Mouse (Mus musculus) hindbrain, postnatal 0 days (tissue): ENCODE measurements around the gene Cdkl5. TPM values are rescaled to one million over a fixed set of nuclear protein-coding genes. Genes with fewer than 3 reads are reported as not detected.

ENCODE experiments used
- ATAC-seq: fragments of 200-750 bp; cut with Nextera tagmentation; 2 replicates; pipeline ENCODE4 v1.8.0; 2017; ENCODE audit warnings: mild to moderate bottlenecking, moderate TSS enrichment, moderate library complexity
- DNase-seq: peaks from one replicate; pipeline ENCODE4 v3.0.0-alpha.2; 2015; ENCODE audit warnings: low spot score
- H3K27ac ChIP-seq: fragments of 300-500 bp; sonication (generic); 2 replicates; pipeline ENCODE4 v1.5.1; 2014; ENCODE audit warnings: mild to moderate bottlenecking
- H3K27me3 ChIP-seq: fragments of 300-500 bp; sonication (generic); 2 replicates; pipeline ENCODE4 v1.6.1; 2014; ENCODE audit warnings: low read length, mixed read lengths; ENCODE audit not compliant: insufficient read depth
- H3K36me3 ChIP-seq: fragments of 300-500 bp; sonication (generic); 2 replicates; pipeline ENCODE4 v1.6.1; 2014; ENCODE audit warnings: low read length, mixed read lengths; ENCODE audit not compliant: insufficient read depth
- H3K4me1 ChIP-seq: fragments of 300-500 bp; sonication (generic); 2 replicates; pipeline ENCODE4 v1.6.1; 2014; ENCODE audit warnings: antibody characterized with exemption, low read length, mixed read lengths; ENCODE audit not compliant: insufficient read depth
- H3K4me2 ChIP-seq: fragments of 300-500 bp; sonication (generic); 2 replicates; pipeline ENCODE4 v1.6.1; 2014; ENCODE audit warnings: low read depth, mild to moderate bottlenecking, low read length, moderate library complexity, mixed read lengths
- H3K4me3 ChIP-seq: fragments of 300-500 bp; sonication (generic); 2 replicates; pipeline ENCODE4 v1.5.1; 2014; ENCODE audit warnings: low read length
- H3K9ac ChIP-seq: fragments of 300-500 bp; sonication (generic); replicated peaks from 2 replicates; pipeline ENCODE4 v1.6.1; 2014; ENCODE audit warnings: mild to moderate bottlenecking, low read length, moderate library complexity, mixed read lengths
- H3K9me3 ChIP-seq: fragments of 300-500 bp; sonication (generic); 2 replicates; pipeline ENCODE4 v1.6.1; 2016; ENCODE audit warnings: low read length, mixed read lengths
- CTCF ChIP-seq: IDR thresholded peaks from 2 replicates; pipeline ENCODE4 v1.5.1; 2016; ENCODE audit warnings: antibody characterized with exemption, control low read depth, low read depth
- WGBS: fragments of 180-500 bp; shearing (Covaris S2); extraction: QIAGEN DNeasy Blood & Tissue Kit; methylation state at CpG from one replicate; pipeline ENCODE4 v1.1.7; 2014; 5-methylcytosine and 5-hydroxymethylcytosine counted together
- polyA plus RNA-seq: library from polyadenylated mRNA; unstranded; fragments of >200 nt; fragmentation: Nextera tagmentation; extraction: Ambion mirVana; gene quantifications from 2 replicates; pipeline ENCODE4 v1.2.1, GENCODE M21; 2015
- total RNA-seq: library from RNA; depleted of rRNA; stranded (reverse); fragments of >200 nt; gene quantifications from 2 replicates; pipeline ENCODE4 v1.2.3, GENCODE M21; 2014

Cdkl5 gene
- total and polyA plus RNA-seq, 2 experiments from 2014 or later: 4.1 to 17.0 TPM

GRCm38 (mm10) chrX:160886301-160886700, 108.2 kb downstream of the Cdkl5 start:
- no peak overlapping the region for H3K27ac ChIP-seq
- H3K4me3 ChIP-seq: no peak overlapping the region
- no peak overlapping the region for H3K4me2 ChIP-seq
- H3K27me3 ChIP-seq: no peaks in the 10 kb centered on the region
- no peaks in the 10 kb centered on the region for H3K36me3 ChIP-seq
- ATAC-seq (no peak), DNase-seq (no peak)
- H3K4me1 ChIP-seq: no peaks in the 10 kb centered on the region
- no peak overlapping the region for H3K9ac ChIP-seq
- no peaks in the 10 kb centered on the region for H3K9me3 ChIP-seq
- WGBS: 38% methylated on average over 2 of the region's 2 CpGs
- TF ChIP-seq CTCF: no peak

GRCm38 (mm10) chrX:160866576-160866975, 127.9 kb downstream of the Cdkl5 start:
- Histone ChIP-seq H3K9me3 (no peaks in the 10 kb centered on the region), H3K4me2 (no peak overlapping the region), H3K4me3 (no peak overlapping the region), H3K27ac (no peak overlapping the region), H3K36me3 (no peaks in the 10 kb centered on the region), H3K4me1 (no peaks in the 10 kb centered on the region), H3K27me3 (peaks cover 4% of the 10 kb centered on the region; the same call in 1 of the 2 replicates), H3K9ac (no peak overlapping the region)
- TF ChIP-seq CTCF: no peak
- ATAC-seq: 0 out of 2 replicates have a peak, but pooled peaks have one; percentile 7
- peak; percentile 30 for DNase-seq
- 74% methylated on average over 4 of the region's 4 CpGs for WGBS

DNA sequence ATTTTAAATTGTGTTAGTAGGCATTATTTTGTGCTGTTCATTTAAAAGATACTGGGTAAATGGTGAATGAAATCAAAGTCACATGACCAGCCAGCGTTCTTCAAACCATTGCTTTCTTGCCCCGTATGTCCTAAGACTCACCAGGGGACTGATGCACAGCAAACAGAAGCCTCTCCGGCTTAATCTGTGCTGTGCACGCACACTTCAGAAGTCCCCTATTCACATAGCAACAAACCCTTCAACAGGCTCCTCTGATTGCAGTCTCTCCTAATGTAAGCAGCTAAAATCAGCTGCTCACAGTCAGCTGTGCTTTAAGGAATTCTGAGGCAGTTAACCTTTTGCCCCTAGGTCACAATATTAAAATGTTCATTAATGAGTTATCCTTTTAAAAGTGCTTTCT, 129.5 kb downstream of the Cdkl5 start:
- DNase-seq: no peak

GRCm38 (mm10) chrX:160863689-160864383, 130.7 kb downstream of the Cdkl5 start:
- peak; percentile 18 for DNase-seq
- Histone ChIP-seq H3K9ac (no peak overlapping the region), H3K9me3 (no peaks in the 10 kb centered on the region), H3K4me3 (no peak overlapping the region), H3K4me1 (no peaks in the 10 kb centered on the region), H3K27ac (no peak overlapping the region), H3K36me3 (no peaks in the 10 kb centered on the region), H3K4me2 (no peak overlapping the region), H3K27me3 (peaks cover 4% of the 10 kb centered on the region; the same call in 1 of the 2 replicates)
- WGBS: 48% methylated on average over 4 of the region's 4 CpGs
- no peak for TF ChIP-seq CTCF
- ATAC-seq: no peak

More for the DNA sequence above, 129.5 kb downstream of the Cdkl5 start:
- Histone ChIP-seq H3K9ac (no peak overlapping the region), H3K27me3 (peaks cover 4% of the 10 kb centered on the region; the same call in 1 of the 2 replicates), H3K36me3 (no peaks in the 10 kb centered on the region), H3K27ac (no peak overlapping the region), H3K9me3 (no peaks in the 10 kb centered on the region), H3K4me2 (no peak overlapping the region), H3K4me3 (no peak overlapping the region), H3K4me1 (no peaks in the 10 kb centered on the region)
- 60% methylated on average over 4 of the region's 4 CpGs for WGBS
- ATAC-seq: no peak
- no peak for TF ChIP-seq CTCF

GRCm38 (mm10) chrX:160808226-160808625, 186.3 kb downstream of the Cdkl5 start:
- Histone ChIP-seq H3K9me3 (no peaks in the 10 kb centered on the region), H3K27me3 (no peaks in the 10 kb centered on the region), H3K4me1 (no peaks in the 10 kb centered on the region), H3K27ac (no peak overlapping the region), H3K4me3 (no peak overlapping the region), H3K36me3 (no peaks in the 10 kb centered on the region), H3K9ac (no peak overlapping the region), H3K4me2 (no peak overlapping the region)
- ATAC-seq: no peak
- no peak for DNase-seq
- TF ChIP-seq CTCF: no peak
- 74% methylated on average over 7 of the region's 7 CpGs for WGBS

GRCm38 (mm10) chrX:160804409-160805150, 189.9 kb downstream of the Cdkl5 start:
- WGBS: 73% methylated on average over 4 of the region's 4 CpGs
- no peak overlapping the region for H3K4me3 ChIP-seq
- H3K27ac ChIP-seq: no peak overlapping the region
- no peak overlapping the region for H3K4me2 ChIP-seq
- no peaks in the 10 kb centered on the region for H3K9me3 ChIP-seq
- H3K27me3 ChIP-seq: no peaks in the 10 kb centered on the region
- no peak for TF ChIP-seq CTCF
- H3K9ac ChIP-seq: no peak overlapping the region
- no peak for ATAC-seq
- no peaks in the 10 kb centered on the region for H3K36me3 ChIP-seq
- peak; percentile 2 for DNase-seq
- no peaks in the 10 kb centered on the region for H3K4me1 ChIP-seq

DNA sequence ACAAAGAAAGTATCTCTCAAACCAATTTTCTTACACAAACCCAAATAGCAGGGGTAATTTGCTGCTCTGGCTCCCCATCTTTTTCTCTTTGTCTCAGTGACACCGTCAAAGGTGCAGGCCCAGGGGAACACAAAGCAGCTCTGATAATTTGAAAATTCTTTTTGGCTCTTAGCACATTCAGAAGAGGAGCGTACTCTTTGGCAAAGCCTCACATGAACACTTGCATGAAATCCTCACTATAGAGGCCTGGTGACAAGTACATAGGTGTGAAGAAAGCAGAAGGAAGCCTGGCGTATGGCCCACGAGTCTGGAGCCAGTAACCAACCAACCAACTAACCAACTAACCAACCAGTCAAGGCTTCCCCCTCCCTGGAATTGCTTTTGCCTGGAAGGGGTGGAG, 199.6 kb downstream of the Cdkl5 start:
- H3K4me2 ChIP-seq: no peak overlapping the region
- no peaks in the 10 kb centered on the region for H3K4me1 ChIP-seq
- H3K4me3 ChIP-seq: no peak overlapping the region
- no peaks in the 10 kb centered on the region for H3K9me3 ChIP-seq
- no peak overlapping the region for H3K9ac ChIP-seq
- WGBS: 66% methylated on average over 4 of the region's 4 CpGs
- no peaks in the 10 kb centered on the region for H3K36me3 ChIP-seq
- no peak overlapping the region for H3K27ac ChIP-seq
- DNase-seq (no peak), ATAC-seq (no peak)
- no peak for TF ChIP-seq CTCF
- H3K27me3 ChIP-seq: no peaks in the 10 kb centered on the region
